Mouse (Mus musculus): Measurements from ENCODE around the gene Aurkaip1. TPM values are rescaled to one million over a fixed set of nuclear protein-coding genes. Genes with fewer than 3 reads are reported as not detected.
"Not testable (repeated sequence)": the region's sequence is repeated elsewhere in the genome, so short reads cannot be mapped to it uniquely, and the experiment has no call there.

Aurkaip1 gene
- total RNA-seq (2021) = 100 to 1,000 TPM in 1 of 2 experiments, 10 to 100 TPM in 1; 99.6 to 104 TPM

GRCm38 (mm10) chr4:155831205-155831766, at the start of gene Aurkaip1:
Gene Aurkaip1, plus strand, starts transcription at chr4:155831272.
- DNase-seq (ENCODE audit: low spot score in 2 of 2) = peak; percentile 95 to 97
- intact Hi-C loops (cut with DNase I) = loop anchor here (1.0 kb wide), 2 partner anchors 19 to 28 kb away; partner anchors contain the start of gene Ccnl2

DNA sequence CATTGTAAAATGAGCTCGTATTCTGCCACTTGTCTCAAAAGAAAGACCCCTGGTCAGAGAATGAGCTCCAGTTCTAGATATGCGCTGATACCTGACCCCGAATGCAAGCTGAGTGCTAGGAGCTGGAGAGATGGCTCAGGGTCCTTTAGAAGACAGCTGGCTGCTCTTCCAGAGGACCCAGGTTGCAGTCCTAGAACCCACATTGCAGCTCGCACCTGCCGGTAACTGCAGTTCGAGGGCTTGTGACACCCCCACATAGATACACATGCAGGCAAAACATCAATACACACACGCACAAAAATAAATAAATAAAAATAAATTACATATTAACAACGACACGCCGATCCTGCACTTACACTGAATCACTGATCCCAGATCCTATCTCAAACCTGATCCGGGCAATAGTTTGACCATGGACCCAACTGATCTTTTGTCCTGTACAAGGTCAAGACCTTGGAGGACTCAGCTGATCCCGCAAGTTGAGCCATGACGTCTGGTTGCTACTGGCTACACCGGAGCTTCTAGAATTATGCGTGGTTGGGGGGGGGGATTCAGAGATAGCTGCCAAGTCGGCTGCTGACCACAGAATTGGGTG, 47.5 kb upstream of the Aurkaip1 start:
- intact Hi-C loops (cut with DNase I) = no loop called here
- peak; percentile 23 to 28 for DNase-seq (ENCODE audit: low spot score in 2 of 2)

- intact Hi-C loops (cut with DNase I) = no loop called here
- DNase-seq (ENCODE audit: low spot score in 2 of 2) = peak; percentile 80 to 83
Observed at GRCm38 (mm10) chr4:155784081-155784701, 46.9 kb upstream of the Aurkaip1 start.

GRCm38 (mm10) chr4:155785246-155785645, 45.8 kb upstream of the Aurkaip1 start:
- intact Hi-C loops (cut with DNase I) = no loop called here
- DNase-seq (ENCODE audit: low spot score in 2 of 2) = no peak

DNA sequence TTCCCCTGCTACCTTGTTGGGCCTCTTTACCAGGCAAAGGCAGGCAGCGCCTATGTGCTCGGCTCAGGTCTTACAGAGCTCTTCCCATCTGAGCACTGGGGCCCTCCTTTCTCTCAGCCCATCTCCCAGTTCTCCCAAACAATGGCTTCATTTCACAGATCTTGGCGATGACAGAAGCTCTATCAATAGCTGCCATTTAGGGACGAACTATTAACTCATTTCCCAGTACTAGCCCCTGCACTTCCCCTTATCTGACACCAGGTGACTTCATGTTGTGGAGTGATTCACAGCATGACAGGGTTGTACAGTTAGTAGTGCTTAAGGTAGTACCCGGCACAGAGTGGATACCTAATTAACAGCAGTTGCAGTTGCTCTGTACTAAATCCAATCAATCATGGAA, 45.3 kb upstream of the Aurkaip1 start, which contains the start of gene Tmem88b:
Gene Tmem88b, minus strand, starts transcription at position 56 of the 400 bp plus-strand sequence.
- intact Hi-C loops (cut with DNase I) = no loop called here

DNA sequence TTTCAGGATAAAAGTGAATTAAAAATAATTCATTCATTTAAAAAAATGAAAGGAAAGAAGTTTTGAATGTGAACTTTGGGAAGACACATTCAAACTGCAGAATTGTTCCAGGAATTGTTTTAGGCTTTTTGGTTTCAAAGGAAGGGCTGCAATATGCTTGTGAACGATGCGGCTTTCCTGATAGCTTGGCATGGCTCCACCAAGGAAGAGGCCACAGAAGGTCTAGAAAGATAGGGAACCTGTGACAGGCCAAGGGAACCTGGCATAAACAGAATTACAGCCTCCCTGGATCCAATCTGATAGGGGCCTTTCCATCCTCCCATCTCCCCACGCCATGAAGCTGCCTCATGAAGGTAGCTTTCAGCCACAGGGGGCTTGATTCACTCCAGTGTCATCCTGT, 42.8 kb upstream of the Aurkaip1 start:
- intact Hi-C loops (cut with DNase I) = no loop called here
- DNase-seq (ENCODE audit: low spot score in 2 of 2) = no peak

More for the DNA sequence above, 45.3 kb upstream of the Aurkaip1 start, which contains the start of gene Tmem88b:
- peak in 1 of 2 experiments; percentile 15 for DNase-seq (ENCODE audit: low spot score in 2 of 2)

- DNase-seq (ENCODE audit: low spot score in 2 of 2); intact Hi-C loops (cut with DNase I): not testable (repeated sequence)
Observed at GRCm38 (mm10) chr4:155788833-155789232, 42.2 kb upstream of the Aurkaip1 start.

GRCm38 (mm10) chr4:155790021-155790489, 41.0 kb upstream of the Aurkaip1 start, which contains the start of gene Ankrd65:
Gene Ankrd65, plus strand, starts transcription at chr4:155790439.
- intact Hi-C loops (cut with DNase I) = no loop called here
- DNase-seq (ENCODE audit: low spot score in 2 of 2) = no peak

- DNase-seq (ENCODE audit: low spot score in 2 of 2) = no peak
- intact Hi-C loops (cut with DNase I) = no loop called here
Observed at GRCm38 (mm10) chr4:155790650-155791161, 40.4 kb upstream of the Aurkaip1 start.

- intact Hi-C loops (cut with DNase I) = no loop called here
- DNase-seq (ENCODE audit: low spot score in 2 of 2) = no peak
Observed at GRCm38 (mm10) chr4:155791240-155791933, 39.7 kb upstream of the Aurkaip1 start.

DNA sequence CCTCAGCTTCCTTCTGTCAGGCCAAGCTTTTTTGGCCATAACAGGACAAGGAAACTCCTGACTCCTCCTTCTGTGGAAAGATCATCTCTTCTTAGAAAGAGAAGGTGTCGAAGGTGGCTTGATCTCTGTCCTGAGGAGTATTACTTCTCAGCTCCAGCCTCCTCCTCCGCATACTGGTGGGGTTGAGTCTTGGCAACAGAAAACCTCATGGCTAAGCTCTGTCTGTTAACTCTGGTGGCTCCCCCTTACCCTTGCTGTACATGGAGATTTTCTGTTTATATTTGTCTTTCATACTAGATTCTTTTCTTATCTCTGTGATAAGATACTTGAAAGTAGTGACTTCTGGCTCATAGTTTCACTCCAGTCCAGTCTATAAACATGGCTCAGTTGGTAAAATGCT, 37.3 kb upstream of the Aurkaip1 start:
- intact Hi-C loops (cut with DNase I) = no loop called here
- no peak for DNase-seq (ENCODE audit: low spot score in 2 of 2)

DNA sequence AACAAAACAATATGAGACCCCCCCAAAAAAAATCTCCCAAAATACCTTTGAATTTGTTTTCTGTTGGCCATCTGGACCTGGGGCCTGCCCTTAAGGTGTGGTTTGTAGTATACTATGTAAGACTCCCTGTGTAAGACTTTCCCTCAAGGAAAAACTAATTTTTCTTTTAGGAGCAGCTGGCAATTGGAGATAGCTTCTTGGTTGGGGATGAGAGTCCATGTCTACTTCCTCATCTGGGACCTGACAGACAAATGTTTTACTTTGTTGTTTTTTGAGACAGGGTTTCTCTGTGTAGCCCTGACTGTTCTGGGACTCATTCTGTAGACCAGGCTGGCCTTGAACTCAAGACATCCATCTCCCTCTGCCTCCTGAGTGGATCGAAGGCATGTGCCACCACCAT, 29.0 kb upstream of the Aurkaip1 start:
- intact Hi-C loops (cut with DNase I) = no loop called here

DNA sequence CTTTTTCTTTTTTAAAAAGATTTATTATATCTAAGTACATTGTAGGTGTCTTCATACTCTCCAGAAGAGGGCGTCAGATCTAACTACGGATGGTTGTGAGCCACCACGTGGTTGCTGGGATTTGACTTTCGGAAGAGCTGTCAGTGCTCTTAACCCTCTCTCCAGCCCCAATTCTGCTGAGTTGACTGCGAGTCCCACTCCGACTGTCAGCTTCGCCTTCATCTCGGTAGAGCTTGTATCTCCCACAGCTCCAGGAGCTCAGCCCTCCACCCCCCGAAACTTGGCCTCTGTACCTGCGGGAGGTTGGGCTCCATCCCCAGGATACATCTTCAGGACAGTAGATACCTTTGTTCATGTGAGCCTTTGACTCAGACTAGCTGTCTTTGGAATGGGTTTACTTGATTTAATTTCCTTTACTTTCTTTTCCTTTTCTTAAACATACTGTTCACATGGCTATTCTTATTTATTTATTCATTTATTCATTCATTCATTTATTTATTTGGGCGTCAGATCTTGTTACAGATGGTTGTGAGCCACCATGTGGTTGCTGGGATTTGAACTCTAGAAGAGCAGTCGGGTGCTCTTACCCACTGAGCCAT, 28.2 kb upstream of the Aurkaip1 start, which contains the start of gene Mrpl20:
Gene Mrpl20, plus strand, starts transcription at position 138 of the 599 bp plus-strand sequence.
- DNase-seq (ENCODE audit: low spot score in 2 of 2) = no peak
- intact Hi-C loops (cut with DNase I) = loop anchor here (1.0 kb wide), 1 partner anchor 28 kb away; the partner anchor contains the start of gene Aurkaip1

More for the DNA sequence above, 29.0 kb upstream of the Aurkaip1 start:
- DNase-seq (ENCODE audit: low spot score in 2 of 2) = no peak

- intact Hi-C loops (cut with DNase I) = loop anchor here (1.0 kb wide), 1 partner anchor 28 kb away; the partner anchor contains the start of gene Aurkaip1
- peak; percentile 96 for DNase-seq (ENCODE audit: low spot score in 2 of 2)
Observed at GRCm38 (mm10) chr4:155803340-155804041, 27.6 kb upstream of the Aurkaip1 start.

DNA sequence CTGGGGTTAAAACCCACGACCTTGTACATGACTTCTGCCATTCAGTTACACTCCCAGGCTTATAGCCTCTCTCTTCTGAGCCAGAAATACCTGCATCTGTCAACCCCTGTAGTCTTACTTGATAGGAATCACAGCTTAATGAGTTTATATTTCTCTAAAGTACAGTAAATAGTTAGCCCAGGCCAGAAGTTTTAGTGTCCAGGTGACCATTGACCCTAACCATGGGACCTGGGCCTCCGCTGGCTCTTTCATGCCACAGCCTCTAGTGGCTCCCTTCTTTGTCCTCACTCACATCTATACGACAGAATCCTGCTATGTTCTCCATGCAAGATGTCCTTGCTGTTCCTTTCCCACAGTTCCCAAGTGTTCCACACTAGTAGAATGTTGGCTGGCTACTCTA, 23.2 kb upstream of the Aurkaip1 start:
- DNase-seq (ENCODE audit: low spot score in 2 of 2) = no peak
- intact Hi-C loops (cut with DNase I) = no loop called here

GRCm38 (mm10) chr4:155811929-155812664, 19.0 kb upstream of the Aurkaip1 start, which contains the start of gene Ccnl2:
Gene Ccnl2, plus strand, starts transcription at chr4:155812489.
- intact Hi-C loops (cut with DNase I) = loop anchor here (1.0 kb wide), 1 partner anchor 19 kb away; the partner anchor contains the start of gene Aurkaip1
- peak; percentile 93 to 97 for DNase-seq (ENCODE audit: low spot score in 2 of 2)

DNA sequence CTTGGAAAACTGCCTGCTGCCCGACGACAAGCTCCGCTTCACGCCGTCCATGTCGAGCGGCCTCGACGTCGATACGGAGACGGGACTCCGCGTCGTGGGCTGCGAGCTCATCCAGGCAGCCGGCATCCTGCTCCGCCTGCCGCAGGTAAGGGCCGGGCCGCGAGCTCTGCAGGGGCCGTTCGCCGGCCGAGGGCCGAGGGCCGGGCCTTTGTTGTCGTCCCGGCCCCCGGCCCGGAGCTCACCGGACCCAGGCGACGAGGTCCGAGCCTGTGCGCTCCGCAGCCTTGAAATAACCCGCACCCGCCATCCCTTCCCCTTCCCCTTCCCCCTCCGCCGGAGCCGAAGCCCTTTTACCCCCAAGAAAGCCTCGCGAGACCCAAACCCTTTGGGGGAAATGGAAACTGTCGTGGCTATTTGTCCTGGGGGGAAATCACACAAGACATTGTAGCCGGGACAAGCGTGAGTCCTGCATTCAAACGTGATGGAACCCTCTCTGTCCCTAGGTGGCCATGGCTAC, 18.3 kb upstream of the Aurkaip1 start:
- intact Hi-C loops (cut with DNase I) = loop anchor here (1.0 kb wide), 1 partner anchor 19 kb away; the partner anchor contains the start of gene Aurkaip1
- DNase-seq (ENCODE audit: low spot score in 2 of 2) = no peak

Data from left cerebral cortex, postnatal 25 days (tissue).